Mouse (Mus musculus) G1E (cell line): ENCODE data around the gene Zfyve28. TPM values are rescaled to one million over a fixed set of nuclear protein-coding genes. Genes with fewer than 3 reads are reported as not detected.

Experiments
- ATAC-seq: 2 replicates; pipeline ENCODE4 v1.8.0; 2016; ENCODE audit warnings: mild to moderate bottlenecking; ENCODE audit not compliant: insufficient number of reproducible peaks, poor library complexity, low FRiP score, severe bottlenecking; ENCODE audit errors: extremely low read depth
- DNase-seq: peaks from one replicate; pipeline ENCODE4 v3.0.0; 2012; ENCODE audit warnings: low spot score
- H3K27me3 ChIP-seq: 2 replicates; pipeline ENCODE4 v1.6.1; 2012; ENCODE audit warnings: mild to moderate bottlenecking, low read length, inconsistent platforms; ENCODE audit not compliant: insufficient read depth
- H3K36me3 ChIP-seq: replicated peaks from 2 replicates; pipeline ENCODE3; 2012; ENCODE audit warnings: mild to moderate bottlenecking, inconsistent platforms
- H3K4me1 ChIP-seq: 2 replicates; pipeline ENCODE4 v1.6.1; 2012; ENCODE audit warnings: low read depth, low read length, inconsistent platforms, mixed read lengths; ENCODE audit not compliant: insufficient read depth
- H3K4me3 ChIP-seq: 2 replicates; pipeline ENCODE4 v1.5.1; 2012; ENCODE audit warnings: low read depth, mild to moderate bottlenecking, inconsistent platforms, low read length, moderate library complexity, mixed read lengths
- H3K9me3 ChIP-seq: replicated peaks from 2 replicates; pipeline ENCODE4 v1.6.1; 2012; ENCODE audit warnings: inconsistent platforms
- CTCF ChIP-seq: IDR thresholded peaks from 2 replicates; pipeline ENCODE4 v1.5.1; 2012; ENCODE audit warnings: low read depth, low read length, inconsistent platforms, mixed read lengths
- GATA1 ChIP-seq: IDR thresholded peaks from 2 replicates; pipeline ENCODE4 v1.6.1; 2012; ENCODE audit warnings: borderline replicate concordance, low read length, inconsistent platforms, mixed read lengths
- GATA2 ChIP-seq: IDR thresholded peaks from 2 replicates; pipeline ENCODE4 v1.6.1; 2012; ENCODE audit warnings: low read depth, low read length, inconsistent platforms, borderline replicate concordance
- POLR2AphosphoS5 ChIP-seq: IDR thresholded peaks from 2 replicates; pipeline ENCODE4 v1.6.1; 2012; ENCODE audit warnings: low read depth, low read length, inconsistent platforms; ENCODE audit not compliant: insufficient replicate concordance
- TAL1 ChIP-seq: conservative IDR thresholded peaks from 2 replicates; pipeline ENCODE4 v1.6.1; 2012; ENCODE audit warnings: low read depth, low read length, inconsistent platforms, mixed read lengths
- polyA plus RNA-seq: library from polyadenylated mRNA; stranded (reverse); fragments of >175 nt; gene quantifications from 2 replicates; pipeline ENCODE4 v1.2.3, GENCODE M21; 2012
- total RNA-seq, 2 experiments: library from RNA; stranded (forward) in 1 of 2; stranded (reverse) in 1 of 2; fragments of 200-1000 nt in 1 of 2; fragments of >200 nt in 1 of 2; fragmentation: Nextera tagmentation in 1 of 2; gene quantifications; 2 replicates each; pipeline ENCODE4 v1.2.3; 2014 to 2017

The Zfyve28 gene
- total and polyA plus RNA-seq, 3 experiments = 0.05 TPM; not detected in 2

DNA sequence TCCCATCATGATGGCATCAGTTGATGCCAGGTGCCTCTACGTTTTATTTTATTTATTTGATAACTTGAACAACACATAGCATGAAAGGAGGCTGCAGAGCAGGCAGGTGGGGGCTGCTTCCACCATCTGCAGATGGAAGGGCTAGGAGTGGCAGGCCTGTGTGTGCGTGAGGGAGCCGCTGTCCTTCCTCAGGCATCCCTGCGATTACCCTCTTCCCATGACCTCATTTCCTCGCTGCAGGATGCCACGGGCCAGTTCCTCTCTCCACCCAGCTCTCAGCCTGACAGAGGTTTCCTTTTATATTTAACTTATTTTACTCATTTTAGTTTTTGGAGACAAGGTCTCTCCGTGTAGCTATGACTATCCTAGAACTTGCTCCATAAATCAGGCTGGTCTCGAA lies 33.9 kb downstream of the Zfyve28 start:
- Histone ChIP-seq H3K4me3 (no peak overlapping the region), H3K36me3 (no peaks in the 10 kb centered on the region), H3K4me1 (no peaks in the 10 kb centered on the region), H3K27me3 (peaks cover 47% of the 10 kb centered on the region), H3K9me3 (no peaks in the 10 kb centered on the region)
- no peak for ATAC-seq
- DNase-seq = no peak
- TF ChIP-seq GATA1 = no peak
- no peak for TF ChIP-seq TAL1
- no peak for TF ChIP-seq GATA2
- TF ChIP-seq POLR2AphosphoS5 = no peak
- TF ChIP-seq CTCF = no peak

- ATAC-seq = no peak
- TF ChIP-seq GATA1 (no peak), CTCF (no peak), POLR2AphosphoS5 (no peak), TAL1 (no peak), GATA2 (no peak)
These were observed 35.2 kb downstream of the Zfyve28 start for GRCm38 (mm10) chr5:34252967-34253519.

GRCm38 (mm10) chr5:34252307-34252966 lies 35.8 kb downstream of the Zfyve28 start:
- no peak for TF ChIP-seq POLR2AphosphoS5
- no peak for TF ChIP-seq TAL1
- no peak for TF ChIP-seq CTCF
- no peak for TF ChIP-seq GATA1
- no peak for TF ChIP-seq GATA2
- no peaks in the 10 kb centered on the region for H3K36me3 ChIP-seq
- ATAC-seq = no peak
- no peaks in the 10 kb centered on the region for H3K9me3 ChIP-seq
- no peaks in the 10 kb centered on the region for H3K4me1 ChIP-seq
- DNase-seq = no peak
- H3K27me3 ChIP-seq = peaks cover 35% of the 10 kb centered on the region
- no peak overlapping the region for H3K4me3 ChIP-seq

More at GRCm38 (mm10) chr5:34252967-34253519, 35.2 kb downstream of the Zfyve28 start:
- H3K27me3 ChIP-seq = peaks cover 35% of the 10 kb centered on the region
- H3K4me1 ChIP-seq = no peaks in the 10 kb centered on the region
- H3K36me3 ChIP-seq = no peaks in the 10 kb centered on the region
- H3K4me3 ChIP-seq = no peak overlapping the region
- no peak for DNase-seq
- no peaks in the 10 kb centered on the region for H3K9me3 ChIP-seq

GRCm38 (mm10) chr5:34251794-34252193 lies 36.5 kb downstream of the Zfyve28 start:
- DNase-seq (no peak), ATAC-seq (no peak)
- Histone ChIP-seq H3K9me3 (no peaks in the 10 kb centered on the region), H3K27me3 (peaks cover 30% of the 10 kb centered on the region), H3K4me3 (no peak overlapping the region), H3K4me1 (no peaks in the 10 kb centered on the region), H3K36me3 (no peaks in the 10 kb centered on the region)
- TF ChIP-seq GATA1 (no peak), CTCF (no peak), POLR2AphosphoS5 (no peak), TAL1 (no peak), GATA2 (no peak)

DNA sequence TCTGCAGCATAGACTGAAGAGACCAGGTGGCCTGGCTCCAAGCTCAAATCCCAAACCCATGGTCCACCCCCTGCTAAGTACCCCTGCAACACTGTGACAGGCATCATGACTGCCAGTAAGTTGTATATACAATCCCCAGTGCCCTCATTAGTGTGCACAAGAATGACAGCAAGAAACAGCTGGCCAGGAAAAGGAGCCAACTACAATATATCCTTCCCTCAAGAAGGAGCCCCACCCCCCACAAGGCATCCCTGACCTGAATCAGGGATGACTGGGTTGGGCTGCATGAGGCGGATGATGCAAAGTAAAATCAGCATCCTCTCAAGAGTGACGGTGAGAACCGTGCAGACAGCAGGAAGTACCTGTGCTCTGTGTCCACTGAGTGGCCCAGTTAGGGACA lies 38.2 kb downstream of the Zfyve28 start:
- Histone ChIP-seq H3K9me3 (no peaks in the 10 kb centered on the region), H3K27me3 (peaks cover 21% of the 10 kb centered on the region), H3K4me3 (no peak overlapping the region), H3K4me1 (no peaks in the 10 kb centered on the region), H3K36me3 (no peaks in the 10 kb centered on the region)
- ATAC-seq = no peak
- no peak for DNase-seq
- TF ChIP-seq POLR2AphosphoS5 (no peak), TAL1 (no peak), GATA1 (no peak), CTCF (no peak), GATA2 (no peak)

- Histone ChIP-seq H3K36me3 (no peaks in the 10 kb centered on the region), H3K4me1 (no peaks in the 10 kb centered on the region), H3K9me3 (no peaks in the 10 kb centered on the region), H3K27me3 (peaks cover 18% of the 10 kb centered on the region), H3K4me3 (no peak overlapping the region)
- TF ChIP-seq POLR2AphosphoS5 = no peak
- no peak for TF ChIP-seq GATA1
- no peak for TF ChIP-seq TAL1
- no peak for TF ChIP-seq GATA2
- TF ChIP-seq CTCF = no peak
- no peak for DNase-seq
- ATAC-seq = no peak
These were observed 39.1 kb downstream of the Zfyve28 start for GRCm38 (mm10) chr5:34249132-34249531.

- Histone ChIP-seq H3K36me3 (no peaks in the 10 kb centered on the region), H3K9me3 (no peaks in the 10 kb centered on the region), H3K27me3 (peaks cover 19% of the 10 kb centered on the region), H3K4me1 (no peaks in the 10 kb centered on the region), H3K4me3 (no peak overlapping the region)
- ATAC-seq = no peak
- DNase-seq = no peak
- TF ChIP-seq CTCF = no peak
- no peak for TF ChIP-seq POLR2AphosphoS5
- TF ChIP-seq TAL1 = no peak
- no peak for TF ChIP-seq GATA2
- no peak for TF ChIP-seq GATA1
These were observed 41.8 kb downstream of the Zfyve28 start for GRCm38 (mm10) chr5:34246443-34246842.
